Mouse (Mus musculus) spleen, adult 2 months (tissue): Measurements from ENCODE around the gene AW549877. TPM values are rescaled to one million over a fixed set of nuclear protein-coding genes. Genes with fewer than 3 reads are reported as not detected.
A peak's percentile ranks its signal among the peaks of the same experiment; 100 is the strongest.

Experiments used
- DNase-seq, 2 experiments: peaks; one replicate each; pipeline versions ENCODE4 v3.0.0 to v3.0.0-alpha.2; 2012 to 2021; ENCODE audit warnings: low spot score in 2 of 2, low read depth in 1 of 2
- H3K27ac ChIP-seq: fragments of 200-500 bp; 2 replicates; pipeline ENCODE4 v1.5.1; 2012; ENCODE audit warnings: low read length, inconsistent platforms; ENCODE audit not compliant: insufficient read depth
- H3K27me3 ChIP-seq: fragments of 200-500 bp; 2 replicates; pipeline ENCODE4 v1.6.1; 2012; ENCODE audit warnings: mild to moderate bottlenecking, moderate library complexity, low read length, inconsistent platforms; ENCODE audit not compliant: control insufficient read depth, insufficient read depth
- H3K36me3 ChIP-seq: fragments of 200-500 bp; 2 replicates; pipeline ENCODE4 v1.6.1; 2012; ENCODE audit warnings: mild to moderate bottlenecking, low read length, inconsistent platforms; ENCODE audit not compliant: control insufficient read depth, insufficient read depth
- H3K4me1 ChIP-seq: fragments of 200-500 bp; 2 replicates; pipeline ENCODE4 v1.6.1; 2011; ENCODE audit warnings: inconsistent platforms; ENCODE audit not compliant: control insufficient read depth, insufficient read depth, insufficient read length
- H3K4me3 ChIP-seq: fragments of 200-500 bp; 2 replicates; pipeline ENCODE4 v1.5.1; 2011; ENCODE audit warnings: mild to moderate bottlenecking, inconsistent platforms; ENCODE audit not compliant: insufficient read depth, insufficient read length; ENCODE audit errors: extremely low read depth
- CTCF ChIP-seq: fragments of 200-500 bp; IDR thresholded peaks from 2 replicates; pipeline ENCODE4 v1.5.1; 2011; ENCODE audit warnings: mild to moderate bottlenecking, inconsistent platforms; ENCODE audit not compliant: insufficient read depth, insufficient read length, insufficient replicate concordance; ENCODE audit errors: extremely low read depth
- POLR2A ChIP-seq: fragments of 200-500 bp; IDR thresholded peaks from 2 replicates; pipeline ENCODE4 v1.6.1; 2011; ENCODE audit warnings: low read depth, low read length, inconsistent platforms
- WGBS: fragments of 180-500 bp; shearing (Covaris S2); methylation state at CpG from one replicate; pipeline ENCODE4 v1.1.7; 2018; 5-methylcytosine and 5-hydroxymethylcytosine counted together
- polyA plus RNA-seq: library from polyadenylated mRNA; depleted of rRNA; stranded (reverse); fragments of >200 nt; gene quantifications from 2 replicates; pipeline ENCODE4 v1.2.3, GENCODE M21; 2012; rRNA removed

The AW549877 gene
- polyA plus RNA-seq, 1 experiment: 6.3 TPM

DNA sequence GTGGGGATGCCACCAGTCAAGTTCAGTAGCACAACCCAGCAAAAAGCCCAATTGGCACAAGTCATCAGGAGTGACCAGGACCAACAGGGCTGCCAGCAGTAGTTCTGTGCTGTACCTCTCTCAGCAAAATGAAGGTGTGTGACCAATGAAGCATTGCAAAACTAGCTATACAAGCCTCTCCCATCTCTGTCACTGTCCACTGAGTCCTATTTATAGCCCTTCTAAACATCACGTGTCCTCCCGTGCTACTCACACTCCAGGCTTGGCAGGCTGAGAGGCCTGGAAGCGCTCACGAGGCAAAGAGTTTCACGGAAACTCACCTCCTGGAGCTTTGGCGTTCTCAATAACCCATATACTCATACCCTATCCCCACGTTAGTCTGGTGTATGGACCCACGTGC lies 33.3 kb downstream of the AW549877 start:
- Histone ChIP-seq H3K27me3 (no peaks in the 10 kb centered on the region), H3K36me3 (no peaks in the 10 kb centered on the region), H3K4me3 (no peak overlapping the region), H3K27ac (no peak overlapping the region), H3K4me1 (no peaks in the 10 kb centered on the region)
- DNase-seq: no peak
- WGBS: 90% methylated on average over 8 of the region's 8 CpGs
- TF ChIP-seq CTCF (no peak), POLR2A (no peak)

- no peak overlapping the region for H3K27ac ChIP-seq
- no peaks in the 10 kb centered on the region for H3K4me1 ChIP-seq
- TF ChIP-seq CTCF: no peak
- TF ChIP-seq POLR2A: no peak
- H3K4me3 ChIP-seq: no peak overlapping the region
- no peaks in the 10 kb centered on the region for H3K27me3 ChIP-seq
- 85% methylated on average over 1 of the region's 1 CpGs for WGBS
- no peak for DNase-seq
- no peaks in the 10 kb centered on the region for H3K36me3 ChIP-seq
Observed at GRCm38 (mm10) chr15:3960094-3960493, 35.5 kb downstream of the AW549877 start.

DNA sequence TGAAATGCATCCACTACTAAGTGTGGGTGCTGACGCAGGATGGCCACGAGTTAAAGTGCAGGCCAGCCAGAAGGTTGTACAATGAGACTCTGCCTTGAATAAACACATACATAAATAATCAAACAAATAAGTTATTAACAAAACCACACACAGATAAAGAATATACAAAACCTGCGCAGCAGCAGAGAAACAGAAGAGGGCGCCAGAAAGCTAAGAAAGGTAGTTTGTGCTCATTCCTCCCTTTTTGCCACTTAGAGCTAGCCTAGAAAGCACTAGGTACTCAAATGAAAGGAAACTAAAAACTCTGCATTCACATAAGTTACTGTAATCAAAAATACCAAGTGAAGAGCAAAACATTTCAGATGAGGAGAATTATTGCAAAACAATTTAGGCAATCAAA lies 37.6 kb downstream of the AW549877 start:
- Histone ChIP-seq H3K4me1 (no peaks in the 10 kb centered on the region), H3K36me3 (no peaks in the 10 kb centered on the region), H3K27ac (no peak overlapping the region), H3K4me3 (no peak overlapping the region), H3K27me3 (no peaks in the 10 kb centered on the region)
- TF ChIP-seq POLR2A: no peak
- peak; percentile 49; the same call in 1 of the 2 replicates for TF ChIP-seq CTCF
- peak; percentile 26 to 50 for DNase-seq
- 27% methylated on average over 4 of the region's 4 CpGs for WGBS

DNA sequence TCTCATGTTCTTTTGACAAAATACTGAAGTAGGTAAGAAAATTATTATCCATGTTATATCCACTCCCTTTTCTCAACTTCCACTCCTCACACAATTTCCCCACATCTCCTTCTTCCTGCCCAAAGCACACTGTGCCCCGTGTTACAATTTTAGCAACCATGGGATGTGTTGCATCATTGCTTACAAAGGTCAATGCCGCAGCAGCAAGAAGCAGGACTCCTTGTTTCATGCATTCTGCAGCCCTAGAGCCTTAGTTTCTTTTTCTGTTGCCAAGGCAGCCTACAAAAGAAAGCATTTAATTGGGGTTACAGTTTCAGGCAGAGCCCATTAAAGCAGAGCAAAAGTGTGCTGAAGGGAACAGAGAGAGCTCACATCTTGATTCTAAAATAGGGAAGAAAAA lies 40.6 kb downstream of the AW549877 start:
- Histone ChIP-seq H3K4me1 (no peaks in the 10 kb centered on the region), H3K27ac (no peak overlapping the region), H3K4me3 (no peak overlapping the region), H3K36me3 (no peaks in the 10 kb centered on the region), H3K27me3 (no peaks in the 10 kb centered on the region)
- no peak for DNase-seq
- 75% methylated on average over 2 of the region's 2 CpGs for WGBS
- no peak for TF ChIP-seq POLR2A
- TF ChIP-seq CTCF: no peak

DNA sequence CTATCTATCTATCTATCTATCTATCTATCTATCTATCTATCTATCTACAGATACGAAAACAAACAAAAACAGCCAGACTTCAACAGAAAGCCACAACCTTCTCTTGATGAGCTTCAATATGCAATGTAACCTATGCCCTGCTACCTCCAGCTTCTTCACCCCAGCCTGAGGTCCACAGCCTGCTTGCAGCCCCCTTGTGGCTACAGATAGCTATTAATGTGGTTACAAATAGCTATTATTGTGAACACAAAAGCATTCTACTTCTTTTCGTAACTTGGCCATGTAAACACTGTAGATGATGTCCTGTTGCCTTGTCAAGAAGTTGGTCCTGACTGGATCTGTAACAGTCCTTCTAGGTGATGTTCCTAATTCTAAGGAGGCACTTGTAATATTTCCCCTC lies 57.4 kb downstream of the AW549877 start:
- 82% methylated on average over 2 of the region's 2 CpGs for WGBS
- no peak for TF ChIP-seq CTCF
- no peak for TF ChIP-seq POLR2A
- DNase-seq: no peak
- no peak overlapping the region for H3K4me3 ChIP-seq
- H3K27me3 ChIP-seq: no peaks in the 10 kb centered on the region
- no peaks in the 10 kb centered on the region for H3K36me3 ChIP-seq
- no peak overlapping the region for H3K27ac ChIP-seq
- no peaks in the 10 kb centered on the region for H3K4me1 ChIP-seq

DNA sequence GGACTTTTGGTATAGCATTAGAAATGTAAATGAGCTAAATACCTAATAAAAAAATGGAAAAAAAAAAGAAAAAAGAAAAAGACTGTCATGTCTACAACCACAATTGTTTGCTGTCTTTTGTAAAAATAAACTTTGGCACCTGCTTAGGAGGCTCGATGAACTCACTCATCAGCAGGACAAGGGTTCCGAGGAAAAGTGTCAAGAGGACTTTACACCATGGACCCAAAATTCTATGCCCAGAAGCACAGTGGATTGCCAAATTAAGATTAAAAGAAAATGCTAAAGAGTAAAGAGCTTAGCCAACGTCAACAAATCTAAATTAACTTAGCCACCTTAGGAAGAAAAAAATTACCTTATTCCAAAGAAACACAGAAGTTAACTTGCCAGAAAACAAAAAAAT lies 59.5 kb downstream of the AW549877 start:
- TF ChIP-seq CTCF: no peak
- TF ChIP-seq POLR2A: no peak
- no peak overlapping the region for H3K4me3 ChIP-seq
- H3K36me3 ChIP-seq: no peaks in the 10 kb centered on the region
- WGBS: 90% methylated on average over 3 of the region's 3 CpGs
- H3K27ac ChIP-seq: no peak overlapping the region
- no peaks in the 10 kb centered on the region for H3K4me1 ChIP-seq
- no peaks in the 10 kb centered on the region for H3K27me3 ChIP-seq
- no peak for DNase-seq

- Histone ChIP-seq H3K4me3 (no peak overlapping the region), H3K27me3 (no peaks in the 10 kb centered on the region), H3K4me1 (no peaks in the 10 kb centered on the region), H3K36me3 (no peaks in the 10 kb centered on the region), H3K27ac (no peak overlapping the region)
- TF ChIP-seq CTCF (no peak), POLR2A (no peak)
- no peak for DNase-seq
- WGBS: 81% methylated on average over 4 of the region's 4 CpGs
Observed at GRCm38 (mm10) chr15:3933466-3933865, 62.1 kb downstream of the AW549877 start.

Other genes with a start within 250 kb of the AW549877 start
- 5.9 and 6.8 TPM in 2 replicates for gene Fbxo4, start 16.2 kb downstream of the AW549877 start, polyA plus RNA-seq
- 17.4 and 17.9 TPM in 2 replicates for gene Oxct1, start 30.6 kb upstream of the AW549877 start, polyA plus RNA-seq